Mouse (Mus musculus) olfactory bulb, adult 2 months (tissue): Measurements from ENCODE around the gene 4930474N05Rik.

Source experiments
- CTCF ChIP-seq: fragments of 200-500 bp; IDR thresholded peaks from 2 replicates; pipeline ENCODE4 v1.5.1; 2012; ENCODE audit warnings: low read depth, mild to moderate bottlenecking, low read length, moderate library complexity; ENCODE audit not compliant: insufficient read depth
- POLR2A ChIP-seq: fragments of 200-500 bp; IDR thresholded peaks from 2 replicates; pipeline ENCODE4 v1.6.1; 2012; ENCODE audit warnings: mild to moderate bottlenecking, low read depth, low read length, moderate library complexity; ENCODE audit not compliant: insufficient read depth

- TF ChIP-seq CTCF (no peak), POLR2A (no peak)
These were observed 19.8 kb downstream of the 4930474N05Rik start for GRCm38 (mm10) chr14:36114481-36114880.
